Mouse (Mus musculus) bone marrow, adult 2 months (tissue): ENCODE data around the gene Dennd4c.

Experiments
- CTCF ChIP-seq: fragments of 200-500 bp; IDR thresholded peaks from 2 replicates; pipeline ENCODE4 v1.5.1; 2011; ENCODE audit warnings: low read length, control low read depth; ENCODE audit not compliant: control insufficient read depth, insufficient read depth
- POLR2A ChIP-seq: fragments of 200-500 bp; IDR thresholded peaks from 2 replicates; pipeline ENCODE4 v1.6.1; 2011; ENCODE audit warnings: low read depth, mild to moderate bottlenecking, control low read depth, low read length, borderline replicate concordance; ENCODE audit not compliant: control insufficient read depth

DNA sequence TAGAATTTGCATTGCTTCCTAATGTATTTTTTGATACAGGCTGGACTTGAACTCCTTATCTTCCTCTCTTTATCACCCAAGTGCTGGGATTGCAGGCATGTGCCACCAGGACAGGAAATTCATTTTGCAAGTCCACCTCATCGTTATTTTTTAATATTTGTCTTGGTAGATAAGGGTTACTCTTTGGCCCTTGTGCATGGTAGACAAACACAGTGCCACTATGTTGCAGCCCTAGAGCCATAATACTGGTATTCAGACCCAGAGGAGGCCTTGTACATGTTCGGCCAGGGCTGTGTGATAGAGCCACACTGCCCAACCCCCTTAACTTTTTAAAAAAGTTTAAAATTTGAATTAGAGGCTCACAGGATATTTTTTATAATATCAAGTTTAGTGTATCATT lies 98.9 kb downstream of the Dennd4c start:
- TF ChIP-seq CTCF (no peak), POLR2A (no peak)
